Mouse (Mus musculus): ENCODE results near the gene Fam78a. TPM values are rescaled to one million over a fixed set of nuclear protein-coding genes. Genes with fewer than 3 reads are reported as not detected.

Gene Fam78a
- total and polyA plus RNA-seq, 3 experiments: 0.07 to 0.47 (median 0.21) TPM

DNA sequence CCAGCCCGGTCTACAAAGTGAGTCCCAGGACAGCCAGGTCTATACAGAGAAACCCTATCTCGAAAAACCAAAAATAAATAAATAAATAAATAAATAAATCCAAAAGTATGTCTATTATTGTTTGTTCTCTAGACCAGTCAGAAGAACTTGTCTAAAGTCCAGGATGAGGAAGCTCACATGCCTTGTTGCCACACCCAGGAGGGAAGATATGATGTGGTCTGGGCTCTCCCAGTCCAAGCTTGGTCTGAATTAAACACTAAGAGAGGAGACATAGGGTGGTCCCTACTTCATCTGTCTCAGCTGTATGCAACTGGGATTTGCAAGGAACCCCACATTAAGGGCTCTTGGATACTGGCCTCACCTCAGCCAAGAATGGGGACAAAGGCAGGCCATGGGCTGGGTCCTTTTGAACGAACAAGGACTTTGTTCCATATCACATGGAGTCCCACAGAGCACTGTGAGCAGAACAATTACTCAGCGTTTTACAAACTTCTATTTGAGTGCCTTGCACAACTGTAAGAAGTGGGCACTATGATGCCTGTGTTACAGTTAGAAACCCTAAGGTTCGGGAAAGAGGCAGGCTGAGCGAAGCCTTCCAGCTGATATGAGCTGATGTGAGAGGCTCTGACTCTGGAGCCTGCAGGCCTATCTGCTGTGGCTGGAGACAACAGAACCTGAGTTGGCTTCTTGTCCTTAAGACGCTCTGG lies 9.5 kb upstream of the Fam78a start:
- Histone ChIP-seq H3K27me3 (replicated peaks) (peaks cover 42% of the 10 kb centered on the region), H3K36me3 (replicated peaks in 1 of 2; ENCODE audit: control insufficient read depth in 1 of 2, insufficient read depth in 1 of 2, low read length in 1 of 2) (no peaks in the 10 kb centered on the region), H3K9me3 (replicated peaks; ENCODE audit: low read length) (peaks cover 7% of the 10 kb centered on the region), H3K9ac (ENCODE audit: insufficient read depth, low read depth) (no peak overlapping the region), H3K79me2 (replicated peaks; ENCODE audit: control insufficient read depth, extremely low read depth, insufficient read depth, poor library complexity, severe bottlenecking) (no peaks in the 10 kb centered on the region), H3K27ac (ENCODE audit: insufficient read depth, low read depth) (no peak overlapping the region), H3K4me3 (replicated peaks in 1 of 3; ENCODE audit: low read depth in 2 of 3, low read length in 2 of 3, poor library complexity in 1 of 3) (no peak overlapping the region), H3K4me1 (ENCODE audit: control insufficient read depth in 1 of 2, insufficient read depth in 2 of 2) (peaks cover 3 to 5% of the 10 kb centered on the region in 2 experiments; a peak in 3 of 4 replicates), H3K4me2 (ENCODE audit: insufficient read depth, low read depth, poor library complexity, severe bottlenecking) (no peak overlapping the region)
- DNase-seq (ENCODE audit: extremely low read depth): no peak
- dilution Hi-C loops (cut with MboI; ENCODE audit: extremely low pct_ligation_motif_present, extremely low pct_unique_long_range_greater_than_20kb, low sequenced_read_pairs) (no loop called here), in situ Hi-C loops (cut with MboI; ENCODE audit: low pct_ligation_motif_present, low pct_unique_long_range_greater_than_20kb, low sequenced_read_pairs) (no loop called here)
- no peak for TF ChIP-seq HCFC1 (IDR thresholded peaks at IDR 0.05; ENCODE audit: low read depth, low read length)
- no peak for TF ChIP-seq JUND (conservative IDR thresholded peaks at IDR 0.05; ENCODE audit: low read depth, low read length)
- TF ChIP-seq ETS1 (conservative IDR thresholded peaks at IDR 0.05; ENCODE audit: low read depth, low read length): no peak
- TF ChIP-seq CTCF (conservative IDR thresholded peaks at IDR 0.05 in 1 of 2, IDR thresholded peaks at IDR 0.05 in 1 of 2; ENCODE audit: low read depth in 2 of 2, low read length in 2 of 2): no peak
- no peak for TF ChIP-seq MAZ (IDR thresholded peaks at IDR 0.05; ENCODE audit: low read depth, low read length)
- TF ChIP-seq RAD21 (IDR thresholded peaks at IDR 0.05; ENCODE audit: low read depth, low read length): no peak
- TF ChIP-seq BHLHE40 (IDR thresholded peaks at IDR 0.05; ENCODE audit: low read depth, low read length): no peak
- no peak for TF ChIP-seq ZNF384 (IDR thresholded peaks at IDR 0.05; ENCODE audit: low read depth, low read length)
- no peak for TF ChIP-seq GABPA (IDR thresholded peaks at IDR 0.05; ENCODE audit: insufficient replicate concordance, low read depth, low read length)
- no peak for TF ChIP-seq SMC3 (IDR thresholded peaks at IDR 0.05; ENCODE audit: low read depth, low read length)
- no peak for TF ChIP-seq USF1 (IDR thresholded peaks at IDR 0.05; ENCODE audit: low read depth, low read length)
- TF ChIP-seq RCOR1 (conservative IDR thresholded peaks at IDR 0.05; ENCODE audit: low read depth, low read length): no peak
- TF ChIP-seq MAX (IDR thresholded peaks at IDR 0.05; ENCODE audit: low read length): no peak
- no peak for TF ChIP-seq USF2 (conservative IDR thresholded peaks at IDR 0.05; ENCODE audit: low read depth, low read length)
- TF ChIP-seq JUN (IDR thresholded peaks at IDR 0.05; ENCODE audit: insufficient read depth, low read depth, low read length): no peak

DNA sequence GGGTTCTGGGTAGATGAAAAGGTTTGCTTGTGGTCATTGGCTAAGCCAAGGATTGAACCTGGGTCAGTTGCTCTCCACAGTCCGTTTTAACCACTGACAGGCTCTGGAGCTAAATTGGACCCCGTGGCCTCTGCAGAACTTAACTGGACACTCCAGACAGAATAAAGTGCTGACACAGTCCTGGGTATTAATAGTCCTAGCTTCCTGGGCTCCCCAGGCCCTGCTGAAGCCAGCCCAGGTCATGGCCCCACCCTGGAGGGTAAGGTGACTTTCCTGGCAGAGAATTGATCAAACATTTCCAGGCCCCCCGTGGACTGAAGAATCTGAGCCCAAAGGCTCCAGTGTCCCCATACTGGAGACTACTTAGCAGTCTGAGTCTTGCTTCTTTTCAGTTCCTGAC lies 7.3 kb upstream of the Fam78a start:
- Histone ChIP-seq H3K79me2 (replicated peaks; ENCODE audit: control insufficient read depth, extremely low read depth, insufficient read depth, poor library complexity, severe bottlenecking) (no peaks in the 10 kb centered on the region), H3K4me1 (ENCODE audit: control insufficient read depth in 1 of 2, insufficient read depth in 2 of 2) (peaks cover 0 to 3% of the 10 kb centered on the region in 2 experiments; a peak in 2 of 4 replicates), H3K4me3 (replicated peaks in 1 of 3; ENCODE audit: low read depth in 2 of 3, low read length in 2 of 3, poor library complexity in 1 of 3) (no peak overlapping the region), H3K27ac (ENCODE audit: insufficient read depth, low read depth) (no peak overlapping the region), H3K27me3 (replicated peaks) (peaks cover 46% of the 10 kb centered on the region), H3K4me2 (ENCODE audit: insufficient read depth, low read depth, poor library complexity, severe bottlenecking) (no peak overlapping the region), H3K9me3 (replicated peaks; ENCODE audit: low read length) (peaks cover 7% of the 10 kb centered on the region), H3K9ac (ENCODE audit: insufficient read depth, low read depth) (no peak overlapping the region), H3K36me3 (replicated peaks in 1 of 2; ENCODE audit: control insufficient read depth in 1 of 2, insufficient read depth in 1 of 2, low read length in 1 of 2) (no peaks in the 10 kb centered on the region)
- in situ Hi-C loops (cut with MboI; ENCODE audit: low pct_ligation_motif_present, low pct_unique_long_range_greater_than_20kb, low sequenced_read_pairs): no loop called here
- dilution Hi-C loops (cut with MboI; ENCODE audit: extremely low pct_ligation_motif_present, extremely low pct_unique_long_range_greater_than_20kb, low sequenced_read_pairs): no loop called here
- DNase-seq (ENCODE audit: extremely low read depth): no peak
- TF ChIP-seq ETS1 (conservative IDR thresholded peaks at IDR 0.05; ENCODE audit: low read depth, low read length) (no peak), BHLHE40 (IDR thresholded peaks at IDR 0.05; ENCODE audit: low read depth, low read length) (no peak), ZMIZ1 (IDR thresholded peaks at IDR 0.05; ENCODE audit: low read depth, low read length) (no peak), MXI1 (IDR thresholded peaks at IDR 0.05; ENCODE audit: low read depth, low read length) (no peak), E2F4 (IDR thresholded peaks at IDR 0.05; ENCODE audit: insufficient replicate concordance, low read depth, low read length) (no peak), POLR2A (IDR thresholded peaks at IDR 0.05; ENCODE audit: low read depth, low read length) (no peak), JUND (conservative IDR thresholded peaks at IDR 0.05; ENCODE audit: low read depth, low read length) (no peak), USF1 (IDR thresholded peaks at IDR 0.05; ENCODE audit: low read depth, low read length) (no peak), TBP (conservative IDR thresholded peaks at IDR 0.05; ENCODE audit: low read depth, low read length) (no peak), ZKSCAN1 (IDR thresholded peaks at IDR 0.05; ENCODE audit: borderline replicate concordance, low read depth, low read length) (no peak), MYC (IDR thresholded peaks at IDR 0.05; ENCODE audit: low read depth, low read length) (no peak), HCFC1 (IDR thresholded peaks at IDR 0.05; ENCODE audit: low read depth, low read length) (no peak), ZNF384 (IDR thresholded peaks at IDR 0.05; ENCODE audit: low read depth, low read length) (no peak), UBTF (IDR thresholded peaks at IDR 0.05; ENCODE audit: low read depth, low read length) (no peak)
